Mouse (Mus musculus): Measurements from ENCODE around the gene Irgq. TPM values are rescaled to one million over a fixed set of nuclear protein-coding genes. Genes with fewer than 3 reads are reported as not detected.
"Not testable (repeated sequence)": the region's sequence is repeated elsewhere in the genome, so short reads cannot be mapped to it uniquely, and the experiment has no call there.

The Irgq gene
- total RNA-seq (2014; rRNA removed) (103 and 119 TPM in 2 replicates), polyA plus RNA-seq (2015; fragmentation: Nextera tagmentation; extraction: Ambion mirVana) (20.8 and 26.8 TPM in 2 replicates)

DNA sequence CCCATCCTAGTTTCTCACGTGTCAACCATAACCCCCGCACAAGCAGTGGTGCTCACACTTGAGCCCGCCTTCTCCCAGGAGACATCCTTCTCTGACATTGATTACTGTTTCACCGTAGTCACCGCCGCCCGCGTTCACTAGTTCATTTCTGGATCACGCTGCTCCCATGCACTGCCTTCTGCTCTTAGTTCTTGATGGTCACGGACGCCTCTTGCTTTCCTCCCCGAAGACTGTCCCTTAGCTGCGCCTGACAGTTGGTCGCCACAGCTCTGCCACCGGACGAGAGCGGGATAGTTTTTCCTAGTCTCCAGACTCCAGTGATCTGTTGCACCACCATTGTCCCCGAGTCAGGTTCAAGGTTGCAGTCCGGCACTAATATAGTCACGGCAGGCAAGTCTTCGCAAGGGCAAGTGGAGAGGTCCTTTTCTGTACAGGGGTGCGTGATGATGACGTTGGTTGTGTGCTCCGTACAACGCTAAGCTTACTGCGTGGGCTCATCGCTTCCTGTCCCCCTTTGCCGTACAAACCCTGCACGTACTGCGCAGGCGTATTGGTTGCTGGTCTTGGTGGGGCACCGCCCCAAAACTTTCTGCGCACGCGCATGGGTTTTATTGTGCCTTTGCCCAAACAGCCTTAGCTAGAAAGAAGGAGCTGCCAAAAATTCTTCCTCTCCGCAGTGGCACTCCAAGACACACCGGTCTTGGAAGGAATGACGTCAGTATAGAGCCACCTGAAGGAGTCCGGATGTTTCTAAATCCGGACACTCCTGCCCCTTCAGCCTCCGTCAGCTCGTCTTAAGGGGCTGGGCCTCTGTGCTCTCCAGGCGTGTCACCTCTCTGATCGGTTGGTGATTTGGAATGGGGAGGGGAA lies at the start of gene Irgq:
TSS of gene Irgq (plus strand) at position 628 of the 870 bp plus-strand sequence.
- peak within 1 kb of the TSS; percentile 61 for H3K4me3 ChIP-seq (ENCODE audit: low read depth, low read length)
- TF ChIP-seq CTCF (IDR thresholded peaks at IDR 0.05; ENCODE audit: low read depth): no peak
- H3K9ac ChIP-seq: peak within 1 kb of the TSS; percentile 94
- peaks cover 17% of the 10 kb centered on the region for H3K36me3 ChIP-seq (ENCODE audit: insufficient read depth)
- H3K4me2 ChIP-seq (ENCODE audit: low read depth): peak within 1 kb of the TSS; percentile 92
- H3K9me3 ChIP-seq (ENCODE audit: low read length): no peaks in the 10 kb centered on the region
- ATAC-seq: peak; percentile 95
- peak; percentile 100 for DNase-seq
- no peaks in the 10 kb centered on the region for H3K27me3 ChIP-seq (ENCODE audit: insufficient read depth, low read length)
- WGBS: under 1% methylated on average over 44 of the region's 44 CpGs
- H3K27ac ChIP-seq (ENCODE audit: low read depth, low read length): peak within 1 kb of the TSS; percentile 93
- peaks cover 14% of the 10 kb centered on the region; the same call in 1 of the 2 replicates for H3K4me1 ChIP-seq (ENCODE audit: insufficient read depth)

DNA sequence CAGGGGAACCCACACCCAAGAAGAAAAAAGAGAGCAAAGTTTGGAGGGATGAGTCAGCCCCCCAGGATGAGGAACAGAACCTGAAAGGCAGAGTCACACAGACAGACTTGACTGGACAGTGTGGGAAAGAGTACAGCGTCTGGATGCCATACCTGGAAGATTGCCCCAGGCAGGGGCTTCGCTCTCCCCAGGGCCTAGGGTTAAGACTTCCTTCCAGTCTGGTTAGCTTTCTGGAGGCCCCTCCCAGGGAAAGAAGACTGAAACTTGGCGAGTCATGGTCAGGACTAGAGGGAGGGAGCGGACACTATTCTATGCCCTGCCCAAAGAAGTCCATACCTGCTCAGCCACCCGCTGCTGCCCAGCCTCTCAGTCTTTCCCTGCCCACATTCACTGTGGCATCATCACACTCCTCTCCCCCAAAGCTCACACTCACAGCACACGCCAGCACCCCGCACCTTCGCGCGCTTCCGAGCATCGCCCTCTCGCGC lies 49.5 kb upstream of the Irgq start:
- H3K27me3 ChIP-seq (ENCODE audit: insufficient read depth, low read length): no peaks in the 10 kb centered on the region
- no peak for TF ChIP-seq CTCF (IDR thresholded peaks at IDR 0.05; ENCODE audit: low read depth)
- ATAC-seq (no peak; the same call in 1 of the 2 replicates), DNase-seq (no peak)
- H3K36me3 ChIP-seq (ENCODE audit: insufficient read depth): no peaks in the 10 kb centered on the region
- peaks cover 25% of the 10 kb centered on the region for H3K4me1 ChIP-seq (ENCODE audit: insufficient read depth)
- H3K4me3 ChIP-seq (ENCODE audit: low read depth, low read length): peak overlapping the region; percentile 76
- 10% methylated on average over 14 of the region's 14 CpGs for WGBS
- H3K27ac ChIP-seq (ENCODE audit: low read depth, low read length): peak overlapping the region; percentile 89
- peak overlapping the region; percentile 87 for H3K9ac ChIP-seq
- H3K4me2 ChIP-seq (ENCODE audit: low read depth): peak overlapping the region; percentile 77
- H3K9me3 ChIP-seq (ENCODE audit: low read length): no peaks in the 10 kb centered on the region

DNA sequence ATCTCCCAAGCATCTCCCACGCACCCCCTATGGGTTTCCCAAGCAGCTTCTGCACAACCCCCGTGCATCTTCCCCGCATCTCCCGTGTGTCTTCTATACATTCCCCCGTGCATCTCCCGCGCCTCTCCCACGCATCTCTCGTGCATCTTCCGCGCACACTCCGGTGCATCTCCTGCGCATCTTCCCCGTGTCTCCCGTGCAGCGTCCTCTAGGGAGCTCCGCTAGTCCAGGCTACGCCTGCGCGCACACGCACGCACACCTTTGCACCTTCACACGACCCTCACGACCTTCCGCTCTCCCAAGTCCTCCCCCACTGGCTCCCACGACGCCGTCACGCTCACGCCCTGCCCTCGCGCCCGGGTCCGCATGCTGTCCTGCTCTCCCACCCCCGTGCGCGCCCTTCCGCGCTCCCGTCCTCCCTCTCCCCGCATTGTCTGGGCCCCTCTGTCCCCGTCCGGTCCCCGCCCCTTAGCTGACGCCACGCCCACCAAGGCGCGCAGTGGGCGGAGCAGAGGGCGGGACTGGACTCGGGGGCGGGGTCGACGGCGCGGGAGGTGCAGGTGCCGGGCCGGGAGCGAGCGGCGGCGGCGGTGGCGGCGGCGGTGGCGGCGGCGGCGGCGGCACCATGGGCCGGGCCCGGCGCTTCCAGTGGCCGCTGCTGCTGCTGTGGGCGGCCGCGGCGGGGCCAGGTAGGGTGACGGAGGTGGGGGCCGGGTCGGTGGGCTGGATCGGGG lies 48.8 kb upstream of the Irgq start, which contains the start of gene Cadm4:
TSS of gene Cadm4 (plus strand) at position 550 of the 734 bp plus-strand sequence.
- Histone ChIP-seq H3K9me3 (ENCODE audit: low read length) (no peaks in the 10 kb centered on the region), H3K4me2 (ENCODE audit: low read depth) (peak within 1 kb of the TSS; percentile 77), H3K4me1 (ENCODE audit: insufficient read depth) (peaks cover 26% of the 10 kb centered on the region), H3K27me3 (ENCODE audit: insufficient read depth, low read length) (no peaks in the 10 kb centered on the region), H3K4me3 (ENCODE audit: low read depth, low read length) (peak within 1 kb of the TSS; percentile 76), H3K27ac (ENCODE audit: low read depth, low read length) (peak within 1 kb of the TSS; percentile 89), H3K36me3 (ENCODE audit: insufficient read depth) (no peaks in the 10 kb centered on the region), H3K9ac (peak within 1 kb of the TSS; percentile 87)
- 4% methylated on average over 59 of the region's 83 CpGs for WGBS
- ATAC-seq (peak; percentile 86), DNase-seq (peak; percentile 95)
- TF ChIP-seq CTCF (IDR thresholded peaks at IDR 0.05; ENCODE audit: low read depth): peak; percentile 54

DNA sequence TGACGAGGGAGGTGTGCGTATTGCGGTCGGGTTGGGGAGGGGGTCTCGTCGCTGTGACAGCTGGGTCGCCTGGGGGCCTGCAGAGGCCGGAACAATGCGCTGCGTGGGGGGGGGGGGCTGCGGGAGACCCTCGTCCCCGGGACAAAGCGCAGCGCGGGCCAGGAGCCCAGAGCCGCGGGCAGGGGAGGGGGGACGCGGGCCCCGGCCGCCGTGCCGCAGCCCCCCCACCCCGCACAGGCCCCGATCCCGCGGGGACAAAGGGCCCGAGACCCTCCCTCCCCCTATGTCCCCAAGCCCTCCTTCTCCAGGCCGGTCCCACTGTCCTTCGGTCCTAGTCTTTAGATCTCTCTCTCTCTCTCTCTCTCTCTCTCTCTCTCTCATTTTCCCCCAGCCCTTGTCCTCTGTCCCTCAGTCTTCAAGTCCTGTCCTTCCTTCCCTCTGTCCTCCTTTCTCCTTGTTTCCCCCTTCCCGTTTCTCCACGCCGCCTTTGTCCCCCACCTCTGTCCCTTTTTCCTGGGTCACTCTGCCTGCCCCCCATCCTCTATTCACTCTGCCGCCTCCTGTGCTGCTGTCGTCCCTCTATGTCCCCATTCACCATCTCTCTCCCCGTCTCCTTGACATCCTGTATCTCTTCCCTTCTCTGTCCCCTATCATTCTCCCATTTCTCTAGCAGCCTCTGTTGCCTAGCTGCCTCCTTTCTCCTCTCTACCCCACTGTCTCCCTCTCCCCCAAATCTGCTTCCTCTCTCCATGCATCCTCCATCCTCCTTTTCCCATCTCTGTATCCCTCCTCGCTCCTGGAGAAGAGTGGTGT lies 48.1 kb upstream of the Irgq start:
- no peak for DNase-seq
- Histone ChIP-seq H3K4me1 (ENCODE audit: insufficient read depth) (peaks cover 32% of the 10 kb centered on the region), H3K27me3 (ENCODE audit: insufficient read depth, low read length) (no peaks in the 10 kb centered on the region), H3K4me3 (ENCODE audit: low read depth, low read length) (peak overlapping the region; percentile 76), H3K9ac (peak overlapping the region; percentile 87), H3K36me3 (ENCODE audit: insufficient read depth) (no peaks in the 10 kb centered on the region), H3K27ac (ENCODE audit: low read depth, low read length) (peak overlapping the region; percentile 89), H3K9me3 (ENCODE audit: low read length) (no peaks in the 10 kb centered on the region), H3K4me2 (ENCODE audit: low read depth) (peak overlapping the region; percentile 77)
- 3% methylated on average over 28 of the region's 38 CpGs for WGBS
- ATAC-seq: peak; percentile 21; the same call in 1 of the 2 replicates
- no peak for TF ChIP-seq CTCF (IDR thresholded peaks at IDR 0.05; ENCODE audit: low read depth)

DNA sequence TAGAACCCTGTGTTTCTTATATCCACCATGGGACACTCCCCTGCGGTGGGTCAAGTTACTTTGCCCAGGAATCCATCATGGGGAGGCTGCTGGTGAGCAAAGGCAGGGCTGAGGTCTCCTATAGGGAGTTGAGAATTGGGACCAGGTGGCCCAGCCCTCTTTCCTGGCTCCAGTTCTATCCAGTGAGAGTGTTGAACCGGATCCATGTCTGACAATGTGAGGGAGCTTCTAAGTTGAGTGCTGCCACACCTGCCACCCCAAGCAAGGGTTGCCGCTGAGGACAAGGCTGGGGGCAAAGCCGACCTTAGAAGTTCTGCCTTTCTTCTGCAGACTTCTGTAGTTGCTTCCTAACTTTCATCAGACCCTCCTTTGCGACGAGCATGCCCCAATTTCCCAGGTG lies 47.2 kb upstream of the Irgq start:
- 54% methylated on average over 6 of the region's 6 CpGs for WGBS
- H3K4me1 ChIP-seq (ENCODE audit: insufficient read depth): peaks cover 32% of the 10 kb centered on the region
- peak overlapping the region; percentile 76 for H3K4me3 ChIP-seq (ENCODE audit: low read depth, low read length)
- H3K9me3 ChIP-seq (ENCODE audit: low read length); DNase-seq; H3K36me3 ChIP-seq (ENCODE audit: insufficient read depth); H3K27me3 ChIP-seq (ENCODE audit: insufficient read depth, low read length); H3K27ac ChIP-seq (ENCODE audit: low read depth, low read length); ATAC-seq: not testable (repeated sequence)
- peak overlapping the region; percentile 77 for H3K4me2 ChIP-seq (ENCODE audit: low read depth)
- H3K9ac ChIP-seq: peak overlapping the region; percentile 87

DNA sequence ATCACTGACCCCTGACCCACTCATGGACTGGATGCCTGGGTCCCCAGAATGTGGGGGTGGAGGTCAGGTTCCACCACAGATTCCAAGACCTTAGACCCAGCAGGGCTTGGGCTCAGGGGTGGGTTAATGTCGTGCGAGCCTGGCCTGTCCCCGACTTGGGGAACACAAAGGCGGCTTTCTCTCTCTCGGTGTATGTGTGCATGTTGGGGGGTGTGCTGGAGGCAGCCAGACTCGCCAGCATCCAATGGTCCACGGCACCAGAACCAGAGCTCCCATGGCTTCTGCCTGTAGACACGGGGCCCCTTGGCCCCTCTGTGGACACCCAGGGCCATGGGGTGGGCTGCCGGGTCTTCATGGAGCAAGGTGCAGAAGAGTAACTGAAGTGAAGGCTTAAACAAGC lies 45.0 kb upstream of the Irgq start:
- TF ChIP-seq CTCF (IDR thresholded peaks at IDR 0.05; ENCODE audit: low read depth): no peak
- DNase-seq: no peak
- Histone ChIP-seq H3K9ac (0 out of 2 replicates have a peak overlapping the region, but pooled peaks have one; percentile 11), H3K27ac (ENCODE audit: low read depth, low read length) (peak overlapping the region; percentile 80; the same call in 1 of the 2 replicates), H3K9me3 (ENCODE audit: low read length) (no peaks in the 10 kb centered on the region), H3K36me3 (ENCODE audit: insufficient read depth) (no peaks in the 10 kb centered on the region), H3K4me1 (ENCODE audit: insufficient read depth) (peaks cover 30% of the 10 kb centered on the region), H3K4me3 (ENCODE audit: low read depth, low read length) (peak overlapping the region; percentile 28), H3K27me3 (ENCODE audit: insufficient read depth, low read length) (no peaks in the 10 kb centered on the region), H3K4me2 (ENCODE audit: low read depth) (peak overlapping the region; percentile 55)
- no peak for ATAC-seq
- WGBS: 64% methylated on average over 9 of the region's 9 CpGs

All from forebrain, postnatal 0 days (tissue).